Mouse (Mus musculus) layer of hippocampus, adult 6 months (tissue): Measurements from ENCODE around the gene Gm3460. TPM values are rescaled to one million over a fixed set of nuclear protein-coding genes. Genes with fewer than 3 reads are reported as not detected.

Experiments used
- long read RNA-seq, 2 experiments: library from polyadenylated mRNA; unstranded; transcript quantifications; one replicate each; pipeline ENCODE4 v2.0.0; 2019 to 2020
- polyA plus RNA-seq: library from polyadenylated mRNA; unstranded; fragments of <200 nt; fragmentation: Nextera tagmentation; gene quantifications from 2 replicates; pipeline ENCODE4 v1.2.3, GENCODE M21; 2021

Gene Gm3460
- not detected in 2 replicates for polyA plus RNA-seq
- long read RNA-seq, experiment 1, result 0 reads
- long read RNA-seq, experiment 2, result 0 reads

GRCm38 (mm10) chr14:6622318-6622717, at the start of gene Gm3460:
TSS of gene Gm3460 (minus strand) at chr14:6622418.

GRCm38 (mm10) chr14:6590513-6590912, 31.7 kb downstream of the Gm3460 start, which contains the start of gene Gm3629:
TSS of gene Gm3629 (minus strand) at chr14:6590613.

Other genes starting within 250 kb of the Gm3460 start
- not detected in 2 replicates for gene Gm16440, start 232.1 kb downstream of the Gm3460 start, polyA plus RNA-seq
- gene Gm3591, start 209.9 kb downstream of the Gm3460 start, polyA plus RNA-seq, result 0.14 and 0.38 TPM in 2 replicates
- gene Gm3594, start 177.8 kb downstream of the Gm3460 start, polyA plus RNA-seq, result not detected in 2 replicates
- not detected in 2 replicates for gene Gm8356, start 85.1 kb downstream of the Gm3460 start, polyA plus RNA-seq
- not detected in 2 replicates for gene Gm3629, start 31.8 kb downstream of the Gm3460 start, polyA plus RNA-seq
- gene Gm10251, start 61.8 kb upstream of the Gm3460 start, polyA plus RNA-seq, result not detected in 2 replicates
- not detected in 2 replicates for gene Gm8050, start 97.8 kb upstream of the Gm3460 start, polyA plus RNA-seq
- gene Gm3636, start 119.9 kb upstream of the Gm3460 start, polyA plus RNA-seq, result 1.8 and 2.0 TPM in 2 replicates
- gene Gm8362, start 152.0 kb upstream of the Gm3460 start, polyA plus RNA-seq, result not detected in 2 replicates
- gene Gm3642, start 217.9 kb upstream of the Gm3460 start, polyA plus RNA-seq, result not detected in 2 replicates